Mouse (Mus musculus) CH12.LX (cell line): ENCODE measurements around the gene Lrrfip1. TPM values are rescaled to one million over a fixed set of nuclear protein-coding genes. Genes with fewer than 3 reads are reported as not detected.

Experiments used
- DNase-seq: peaks from one replicate; pipeline ENCODE4 v3.0.0-alpha.2; 2013; ENCODE audit errors: extremely low read depth
- H3K27ac ChIP-seq: 2 replicates; pipeline ENCODE4 v1.5.1; 2012; ENCODE audit warnings: low read depth, mild to moderate bottlenecking, control low read depth, moderate library complexity; ENCODE audit not compliant: insufficient read depth
- H3K27me3 ChIP-seq: replicated peaks from 2 replicates; pipeline ENCODE3; 2012; ENCODE audit warnings: inconsistent platforms
- H3K36me3 ChIP-seq, 2 experiments: replicated peaks in 1 of 2; 2 replicates each; pipeline versions ENCODE3 to v1.6.1; 2012; ENCODE audit warnings: inconsistent platforms in 1 of 2, low read length in 1 of 2, mild to moderate bottlenecking in 1 of 2, mixed read lengths in 1 of 2, moderate library complexity in 1 of 2; ENCODE audit not compliant: control insufficient read depth in 1 of 2, insufficient read depth in 1 of 2
- H3K4me1 ChIP-seq, 2 experiments: 2 replicates each; pipeline ENCODE4 v1.6.1; 2012; ENCODE audit warnings: inconsistent platforms in 1 of 2, moderate library complexity in 1 of 2; ENCODE audit not compliant: insufficient read depth in 2 of 2, control insufficient read depth in 1 of 2
- H3K4me2 ChIP-seq: 2 replicates; pipeline ENCODE4 v1.6.1; 2012; ENCODE audit warnings: low read depth, mild to moderate bottlenecking, control low read depth; ENCODE audit not compliant: poor library complexity, insufficient read depth, severe bottlenecking
- H3K4me3 ChIP-seq, 3 experiments: fragments of 150-350 bp in 1 of 3; sonication (generic) in 1 of 3; replicated peaks in 1 of 3; 2 replicates each; pipeline versions ENCODE3 to v1.5.1; 2011 to 2012; ENCODE audit warnings: low read depth in 2 of 3, low read length in 2 of 3, mild to moderate bottlenecking in 2 of 3, moderate library complexity in 2 of 3, control low read depth in 1 of 3, improper control_type of control experiment in 1 of 3, inconsistent platforms in 1 of 3, mixed read lengths in 1 of 3; ENCODE audit not compliant: poor library complexity in 1 of 3
- H3K79me2 ChIP-seq: replicated peaks from 2 replicates; pipeline ENCODE4 v1.6.1; 2012; ENCODE audit warnings: mild to moderate bottlenecking, moderate library complexity; ENCODE audit not compliant: control insufficient read depth, poor library complexity, insufficient read depth, severe bottlenecking; ENCODE audit errors: extremely low read depth
- H3K9ac ChIP-seq: 2 replicates; pipeline ENCODE4 v1.6.1; 2012; ENCODE audit warnings: low read depth, mild to moderate bottlenecking, control low read depth, moderate library complexity; ENCODE audit not compliant: insufficient read depth
- H3K9me3 ChIP-seq: replicated peaks from 2 replicates; pipeline ENCODE3; 2012; ENCODE audit warnings: low read length, inconsistent platforms, mixed read lengths
- E2F4 ChIP-seq: IDR thresholded peaks from 2 replicates; pipeline ENCODE4 v1.6.1; 2011; ENCODE audit warnings: low read depth, low read length, improper control_type of control experiment; ENCODE audit not compliant: insufficient replicate concordance
- ELF1 ChIP-seq: IDR thresholded peaks from 2 replicates; pipeline ENCODE4 v1.6.1; 2014; ENCODE audit warnings: low read depth, mild to moderate bottlenecking, inconsistent platforms, low read length, improper control_type of control experiment
- JUN ChIP-seq: IDR thresholded peaks from 2 replicates; pipeline ENCODE4 v1.6.1; 2011; ENCODE audit warnings: low read depth, mild to moderate bottlenecking, low read length, improper control_type of control experiment, moderate library complexity; ENCODE audit not compliant: insufficient read depth
- JUND ChIP-seq: conservative IDR thresholded peaks from 2 replicates; pipeline ENCODE4 v1.6.1; 2011; ENCODE audit warnings: low read depth, low read length, improper control_type of control experiment
- MAFK ChIP-seq: IDR thresholded peaks from 2 replicates; pipeline ENCODE4 v1.6.1; 2011; ENCODE audit warnings: low read length, improper control_type of control experiment; ENCODE audit not compliant: insufficient replicate concordance
- MAX ChIP-seq: IDR thresholded peaks from 2 replicates; pipeline ENCODE4 v1.6.1; 2011; ENCODE audit warnings: low read length, improper control_type of control experiment
- MXI1 ChIP-seq: IDR thresholded peaks from 2 replicates; pipeline ENCODE4 v1.6.1; 2011; ENCODE audit warnings: mild to moderate bottlenecking, low read depth, low read length, improper control_type of control experiment
- NELFE ChIP-seq: IDR thresholded peaks from 2 replicates; pipeline ENCODE4 v1.6.1; 2011; ENCODE audit warnings: low read depth, low read length, improper control_type of control experiment
- PAX5 ChIP-seq: IDR thresholded peaks from 2 replicates; pipeline ENCODE4 v1.6.1; 2012; ENCODE audit warnings: low read length, inconsistent platforms, mixed read lengths
- POLR2AphosphoS2 ChIP-seq: IDR thresholded peaks from 2 replicates; pipeline ENCODE4 v1.6.1; 2011; ENCODE audit warnings: low read depth, low read length, improper control_type of control experiment
- RAD21 ChIP-seq: IDR thresholded peaks from 2 replicates; pipeline ENCODE4 v1.6.1; 2011; ENCODE audit warnings: low read depth, mild to moderate bottlenecking, low read length, improper control_type of control experiment, moderate library complexity
- RCOR1 ChIP-seq: conservative IDR thresholded peaks from 2 replicates; pipeline ENCODE4 v1.6.1; 2012; ENCODE audit warnings: low read depth, mild to moderate bottlenecking, inconsistent platforms, low read length, improper control_type of control experiment
- SIN3A ChIP-seq: IDR thresholded peaks from 2 replicates; pipeline ENCODE4 v1.6.1; 2012; ENCODE audit warnings: low read length, improper control_type of control experiment, inconsistent platforms
- UBTF ChIP-seq: IDR thresholded peaks from 2 replicates; pipeline ENCODE4 v1.6.1; 2012; ENCODE audit warnings: low read depth, mild to moderate bottlenecking, inconsistent platforms, low read length, improper control_type of control experiment, moderate library complexity
- USF2 ChIP-seq: conservative IDR thresholded peaks from 2 replicates; pipeline ENCODE4 v1.6.1; 2011; ENCODE audit warnings: low read depth, low read length, improper control_type of control experiment
- ZC3H11A ChIP-seq: IDR thresholded peaks from 2 replicates; pipeline ENCODE4 v1.6.1; 2012; ENCODE audit warnings: low read depth, mild to moderate bottlenecking, inconsistent platforms, low read length, improper control_type of control experiment
- ZKSCAN1 ChIP-seq: IDR thresholded peaks from 2 replicates; pipeline ENCODE4 v1.6.1; 2012; ENCODE audit warnings: low read depth, inconsistent platforms, low read length, improper control_type of control experiment, borderline replicate concordance
- dilution Hi-C: fragments of 300-500 bp; cut with MboI; formaldehyde crosslinking; loops from 2 replicates; pipeline ENCODE4 v1.14.3; 2020; ENCODE audit warnings: low sequenced_read_pairs; ENCODE audit not compliant: extremely low pct_unique_long_range_greater_than_20kb, extremely low pct_ligation_motif_present
- in situ Hi-C: fragments of 300-500 bp; cut with MboI; formaldehyde crosslinking; loops from 3 replicates; pipeline ENCODE4 v1.14.3; 2019; ENCODE audit warnings: low sequenced_read_pairs, low pct_ligation_motif_present, low pct_unique_long_range_greater_than_20kb, mixed read lengths
- polyA plus RNA-seq: library from polyadenylated mRNA; unstranded; fragments of >175 nt; gene quantifications from 2 replicates; pipeline ENCODE4 v1.2.1, GENCODE M21; 2012; ENCODE audit warnings: low read depth; ENCODE audit not compliant: insufficient read length
- total RNA-seq, 2 experiments: library from RNA; depleted of rRNA; stranded (reverse); fragments of 300-350 nt in 1 of 2; fragments of >200 nt in 1 of 2; gene quantifications; 2 replicates each; pipeline ENCODE4 v1.2.3; 2012 to 2014

Gene Lrrfip1
- total and polyA plus RNA-seq, 3 experiments = 17.2 to 30.5 (median 19.1) TPM

DNA sequence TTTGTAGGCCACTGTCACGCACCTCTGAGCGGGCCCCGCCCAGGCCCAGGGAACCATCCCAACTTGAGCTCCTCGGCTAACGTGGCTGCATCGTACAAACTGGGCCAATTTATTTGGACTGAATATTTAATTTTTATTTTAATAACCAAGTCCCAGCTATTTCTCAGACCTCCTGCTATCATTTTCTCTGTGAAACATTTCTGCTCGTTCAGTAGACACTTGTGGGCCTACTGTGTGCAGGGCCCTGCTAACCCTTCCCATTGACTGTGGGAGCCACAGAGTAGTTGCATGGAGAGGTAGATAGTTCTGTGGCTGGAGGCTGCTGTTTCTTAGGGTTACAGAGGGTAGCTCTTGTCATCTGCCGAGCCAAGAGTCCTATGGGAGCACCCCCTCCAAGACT lies 72.0 kb downstream of the Lrrfip1 start:
- dilution Hi-C loops (no loop called here), in situ Hi-C loops (no loop called here)
- no peak for DNase-seq
- Histone ChIP-seq H3K27ac (no peak overlapping the region), H3K79me2 (0 out of 2 replicates have a peak, but pooled peaks cover 5% of the 10 kb centered on the region), H3K27me3 (no peaks in the 10 kb centered on the region), H3K4me1 (peaks cover 0 to 26% of the 10 kb centered on the region in 2 experiments; a peak in 2 of 4 replicates), H3K36me3 (peaks cover 12 to 78% of the 10 kb centered on the region in 2 experiments), H3K4me3 (no peak overlapping the region), H3K4me2 (no peak overlapping the region), H3K9ac (no peak overlapping the region), H3K9me3 (no peaks in the 10 kb centered on the region)
- TF ChIP-seq ZKSCAN1 (peak; percentile 47), MXI1 (no peak)

DNA sequence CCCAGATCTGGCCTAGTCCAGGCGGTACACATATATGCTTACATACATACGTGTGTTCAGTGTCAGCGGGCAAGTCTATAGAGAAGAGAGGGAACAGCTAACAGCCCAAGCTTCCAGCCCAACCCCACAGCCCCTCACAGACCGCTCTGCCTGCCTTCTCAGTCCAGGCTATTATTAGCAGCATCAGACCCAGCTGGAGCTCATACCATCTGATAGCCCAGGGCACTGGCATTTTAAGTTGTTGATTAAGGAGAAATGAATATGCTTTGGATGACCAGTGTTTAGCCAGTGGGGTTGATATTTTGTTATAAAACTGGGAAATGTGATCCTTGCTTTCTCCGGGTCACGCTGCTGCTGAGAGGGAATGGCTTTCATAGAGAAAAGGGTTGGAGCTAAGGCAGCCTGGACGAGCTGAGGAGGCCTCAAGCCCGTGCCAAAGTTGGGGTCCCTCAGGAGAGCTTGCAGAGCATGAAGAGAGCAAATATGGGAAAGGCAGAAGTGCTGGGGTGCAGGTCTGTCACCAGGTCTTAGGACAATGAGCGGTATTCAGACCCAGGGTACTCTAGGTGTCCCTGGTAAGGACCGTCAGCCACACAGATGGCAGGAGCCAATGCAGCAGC lies 73.2 kb downstream of the Lrrfip1 start:
- dilution Hi-C loops (no loop called here), in situ Hi-C loops (no loop called here)
- Histone ChIP-seq H3K79me2 (no peaks in the 10 kb centered on the region), H3K4me3 (no peak overlapping the region), H3K4me1 (peaks cover 0 to 16% of the 10 kb centered on the region in 2 experiments; a peak in 2 of 4 replicates), H3K9me3 (no peaks in the 10 kb centered on the region), H3K27ac (no peak overlapping the region), H3K36me3 (peaks cover 12 to 79% of the 10 kb centered on the region in 2 experiments), H3K4me2 (no peak overlapping the region), H3K9ac (no peak overlapping the region), H3K27me3 (no peaks in the 10 kb centered on the region)
- no peak for DNase-seq
- no peak for TF ChIP-seq RAD21
- TF ChIP-seq E2F4 = no peak
- TF ChIP-seq MAFK = no peak
- TF ChIP-seq USF2 = no peak
- TF ChIP-seq ZC3H11A = no peak
- TF ChIP-seq SIN3A = no peak
- no peak for TF ChIP-seq NELFE
- TF ChIP-seq ZKSCAN1 = no peak
- TF ChIP-seq RCOR1 = no peak
- TF ChIP-seq MAX = no peak
- TF ChIP-seq UBTF = no peak
- no peak for TF ChIP-seq JUND
- no peak for TF ChIP-seq JUN
- no peak for TF ChIP-seq PAX5
- TF ChIP-seq ELF1 = no peak
- no peak for TF ChIP-seq POLR2AphosphoS2
